Mouse (Mus musculus) stomach, embryonic 16.5 days (tissue): ENCODE data around the gene Ttc38. TPM values are rescaled to one million over a fixed set of nuclear protein-coding genes. Genes with fewer than 3 reads are reported as not detected.

Source experiments
- polyA plus RNA-seq: library from polyadenylated mRNA; unstranded; fragments of >200 nt; fragmentation: Nextera tagmentation; extraction: Ambion mirVana; gene quantifications from 2 replicates; pipeline ENCODE4 v1.2.1, GENCODE M21; 2015

Ttc38 gene
- polyA plus RNA-seq, 1 experiment from 2014 or later: 9.9 TPM

Other genes with a start within 250 kb of the Ttc38 start
- 3.4 and 4.8 TPM in 2 replicates for gene Wnt7b, start 249.8 kb upstream of the Ttc38 start, polyA plus RNA-seq
- 8.7 and 12.2 TPM in 2 replicates for gene Ppara, start 97.3 kb upstream of the Ttc38 start, polyA plus RNA-seq
- gene Cdpf1, start 20.6 kb upstream of the Ttc38 start, polyA plus RNA-seq: 36.7 and 39.9 TPM in 2 replicates
- 0.16 and 0.25 TPM in 2 replicates for gene Pkdrej, start 10.6 kb upstream of the Ttc38 start, polyA plus RNA-seq
- gene Gtse1, start 27.4 kb downstream of the Ttc38 start, polyA plus RNA-seq: 24.3 and 24.6 TPM in 2 replicates
- 42.9 and 43.9 TPM in 2 replicates for gene Trmu, start 47.0 kb downstream of the Ttc38 start, polyA plus RNA-seq
- gene Celsr1, start 201.5 kb downstream of the Ttc38 start, polyA plus RNA-seq: 2.6 and 2.7 TPM in 2 replicates
- gene Gramd4, start 225.4 kb downstream of the Ttc38 start, polyA plus RNA-seq: 10.5 and 12.1 TPM in 2 replicates